Mouse (Mus musculus) neural tube, embryonic 10.5 days (tissue): ENCODE measurements at regions not wholly inside any gene's neighbourhood (a gene's known extent, or its start where the extent isn't known, plus 50 kb on each side); places are given as distances from the start of the nearest gene placed in this dataset.
A peak's percentile ranks its signal among the peaks of the same experiment; 100 is the strongest.

Source experiments
- DNase-seq: peaks from one replicate; pipeline ENCODE4 v3.0.0-alpha.2; 2017; ENCODE audit warnings: low spot score; ENCODE audit errors: extremely low spot score

DNA sequence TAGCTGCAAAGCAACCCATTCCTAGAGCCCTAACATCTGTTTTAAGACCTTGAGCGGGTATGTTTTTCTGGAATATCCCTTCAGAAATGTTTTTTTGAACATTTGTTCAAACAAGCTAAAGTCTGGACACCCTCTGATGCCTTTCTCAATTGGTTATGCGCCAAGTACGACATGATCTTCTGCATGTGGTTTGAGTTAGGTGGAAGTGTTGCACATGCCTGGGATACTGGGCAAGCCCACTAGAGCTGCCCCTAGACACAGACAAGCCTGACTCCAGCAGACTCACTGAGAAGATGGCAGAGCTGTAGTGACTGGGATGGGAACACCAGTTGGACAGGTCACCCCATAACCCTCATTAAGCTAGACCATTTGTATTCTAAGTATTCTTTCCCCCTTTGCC is 153.2 kb upstream of the Cypt2 start:
- DNase-seq, result no peak

DNA sequence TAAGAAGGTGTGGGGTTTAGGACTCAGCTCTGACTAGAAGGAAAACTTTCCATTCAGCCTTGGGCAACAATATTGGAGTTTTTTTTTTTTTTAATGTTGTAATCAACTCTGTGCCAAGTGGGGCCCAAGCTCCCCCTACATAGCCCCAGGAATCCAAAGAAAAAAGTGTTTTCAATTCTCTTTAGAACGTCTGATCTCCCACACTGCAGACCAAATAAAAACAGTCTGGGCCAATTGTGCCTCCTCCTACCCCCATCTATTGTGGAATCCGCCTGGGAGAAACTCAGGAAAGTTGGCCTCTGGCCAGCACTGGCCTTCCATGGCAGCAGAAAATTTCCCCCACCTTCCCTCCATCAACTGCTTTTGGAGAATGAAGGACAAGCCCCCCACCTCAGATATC is 133.3 kb upstream of the Cypt2 start:
- DNase-seq, result no peak

DNA sequence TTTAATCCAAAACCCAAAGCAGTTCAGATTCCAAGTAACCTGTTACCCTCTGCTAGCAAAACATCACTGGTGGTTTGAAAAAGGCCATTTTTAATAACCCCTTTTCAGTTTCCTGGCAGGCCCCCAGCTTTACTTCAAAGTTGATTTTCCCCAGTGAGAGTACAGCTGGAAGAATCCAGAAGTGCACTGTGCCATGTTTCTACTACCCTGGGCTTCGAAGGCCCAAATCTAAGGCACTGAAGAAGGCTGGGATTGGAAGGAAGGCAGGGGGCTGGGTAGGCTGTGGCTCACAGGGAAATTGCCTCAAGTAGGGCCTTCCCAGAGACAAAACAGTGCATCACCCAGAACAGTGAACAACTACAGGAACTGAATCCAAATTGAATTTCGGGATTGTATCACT is 131.6 kb upstream of the Cypt2 start:
- DNase-seq, result no peak

DNA sequence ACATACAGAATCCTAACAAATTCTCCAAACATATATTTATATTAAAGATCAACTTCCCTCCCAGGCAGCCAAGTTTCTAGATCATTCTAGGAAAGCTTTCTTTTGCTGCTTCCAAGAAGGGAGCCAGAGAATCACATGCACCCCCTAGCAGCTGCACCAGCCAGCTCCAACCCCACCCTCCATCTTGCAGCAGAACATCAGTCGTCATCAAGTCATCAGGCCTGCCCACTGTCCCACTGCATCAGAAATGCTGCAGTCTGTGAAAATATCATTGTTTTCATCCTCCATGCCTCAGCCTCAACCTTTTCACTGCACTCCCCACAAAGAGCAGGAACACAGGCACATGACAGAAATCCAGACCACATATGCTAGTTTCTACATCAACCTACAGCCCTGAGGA is 109.1 kb upstream of the Cypt2 start:
- no peak for DNase-seq

DNA sequence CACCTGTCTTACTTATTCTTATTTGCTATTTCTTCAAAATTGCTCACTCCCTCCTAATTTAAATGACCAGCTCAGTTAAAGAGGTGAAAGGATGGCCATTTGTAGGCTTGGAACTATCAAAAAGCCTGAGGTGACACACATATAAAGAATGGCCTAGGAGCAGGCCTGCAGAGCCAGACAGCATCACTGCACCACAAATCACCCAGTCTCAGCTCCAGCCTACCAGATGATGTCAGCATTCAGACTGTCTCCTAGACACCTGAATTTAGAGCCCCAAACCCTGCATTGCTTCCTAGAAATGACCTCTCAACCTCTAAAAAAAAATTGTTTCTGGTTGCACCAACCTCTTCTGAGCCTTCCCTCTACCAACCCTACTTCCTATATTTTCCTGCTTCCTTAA is 108.5 kb upstream of the Cypt2 start:
- no peak for DNase-seq

DNA sequence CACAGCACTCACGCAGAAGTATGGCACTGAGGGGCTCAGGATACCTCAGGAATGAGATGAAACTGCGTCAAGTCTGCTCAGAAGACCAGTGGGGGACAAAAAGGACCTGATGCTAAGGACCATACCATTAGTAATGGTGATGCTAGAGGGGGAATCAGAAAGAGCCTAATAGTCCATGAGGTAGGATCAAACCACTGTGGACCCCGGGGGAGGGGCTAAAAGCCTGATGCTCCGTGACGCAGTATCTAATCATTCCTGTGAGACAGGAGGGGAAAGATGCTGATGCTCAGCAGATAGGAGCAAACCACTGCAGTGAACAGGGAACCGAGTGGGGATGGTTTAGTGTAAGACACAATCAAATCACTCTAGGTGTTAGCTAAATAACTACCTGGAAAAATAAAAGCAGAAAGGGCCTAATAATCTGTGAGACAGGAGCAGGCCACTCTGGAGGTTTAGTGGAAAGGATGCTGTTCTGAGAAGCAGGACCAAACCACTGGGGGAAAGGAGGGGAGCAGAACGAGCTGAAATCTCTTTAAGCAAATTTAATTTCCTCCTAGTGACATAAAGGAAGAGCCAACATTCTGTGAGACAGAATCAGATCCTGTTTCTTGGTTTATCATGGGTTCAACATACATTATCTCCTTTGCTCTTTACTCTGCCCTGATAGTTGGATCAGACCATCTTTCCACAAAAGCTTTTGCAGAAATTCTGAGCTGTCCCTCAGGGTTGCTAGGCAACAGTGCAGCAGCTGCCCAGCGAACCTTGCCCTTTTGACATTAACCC is 107.7 kb upstream of the Cypt2 start:
- DNase-seq, result peak; percentile 64

DNA sequence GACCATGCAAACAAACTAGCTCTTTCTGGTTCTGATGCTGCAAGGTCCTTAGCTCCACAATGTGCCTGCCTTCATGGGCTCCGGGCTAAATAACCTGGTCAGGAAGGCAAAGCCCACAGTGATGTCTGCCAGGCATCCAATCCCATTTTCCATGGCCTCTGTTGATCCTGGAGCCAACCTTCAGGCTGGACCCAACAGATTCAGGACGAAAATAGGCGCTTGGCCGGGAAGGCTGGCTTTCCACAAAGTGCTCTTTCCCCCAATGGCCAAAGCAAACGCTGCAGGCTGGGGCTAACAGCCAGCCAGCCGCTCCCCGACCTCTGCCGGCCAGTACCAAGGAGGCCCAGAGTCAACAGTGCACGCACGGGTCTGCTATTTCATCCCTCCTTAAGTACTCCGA is 106.3 kb upstream of the Cypt2 start:
- peak; percentile 17 for DNase-seq

DNA sequence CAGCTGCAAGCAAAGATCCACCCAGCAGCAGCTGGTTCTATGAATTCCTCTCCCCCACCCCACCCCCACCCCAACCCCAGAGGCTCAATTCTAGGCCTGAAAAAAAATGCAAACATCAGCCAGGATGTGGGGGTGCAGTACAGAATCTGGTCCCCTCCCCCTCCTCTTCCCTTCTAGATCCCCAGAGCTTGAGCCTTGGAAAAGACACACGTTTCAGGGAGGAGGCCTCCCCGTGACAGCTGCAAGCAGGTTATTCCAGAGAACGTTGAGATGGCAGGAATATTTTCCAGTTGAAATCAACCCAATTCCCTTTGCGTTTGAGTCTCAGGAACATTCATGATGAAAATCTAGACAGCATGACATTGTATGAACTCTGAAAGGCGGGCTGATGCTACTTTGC is 86.2 kb upstream of the Cypt2 start:
- no peak for DNase-seq

DNA sequence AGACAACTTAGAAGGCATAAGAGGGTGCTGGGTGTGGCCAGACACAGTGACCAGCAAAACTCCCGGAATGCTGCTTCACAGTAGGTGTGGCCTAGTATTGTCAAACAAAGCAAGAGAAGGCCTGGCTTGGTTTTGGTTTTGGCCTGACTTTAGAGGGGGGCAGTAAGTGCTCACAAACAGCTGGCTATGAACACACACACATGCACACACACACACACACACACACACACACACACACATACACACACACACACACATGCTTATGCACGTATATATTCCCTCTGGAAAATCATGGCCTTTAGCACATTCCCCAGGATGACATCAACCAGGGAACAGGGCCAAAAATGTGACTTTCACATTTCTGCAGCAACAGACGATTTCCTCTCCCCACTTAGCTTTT is 78.6 kb upstream of the Cypt2 start:
- no peak for DNase-seq
